Mouse (Mus musculus) forebrain, embryonic 11.5 days (tissue): Measurements from ENCODE around the gene Ankrd44. TPM values are rescaled to one million over a fixed set of nuclear protein-coding genes. Genes with fewer than 3 reads are reported as not detected.

ENCODE experiments used
- ATAC-seq: fragments of 200-750 bp; cut with Nextera tagmentation; replicated peaks from 2 replicates; pipeline ENCODE4 v1.8.0; 2017; ENCODE audit warnings: moderate TSS enrichment; ENCODE audit not compliant: low FRiP score
- DNase-seq: peaks from one replicate; pipeline ENCODE4 v3.0.0-alpha.2; 2017; ENCODE audit warnings: low spot score
- H3K27ac ChIP-seq: fragments of 300-500 bp; sonication (generic); 2 replicates; pipeline ENCODE4 v1.5.1; 2014; ENCODE audit warnings: low read depth, low read length
- H3K27me3 ChIP-seq: fragments of 300-500 bp; sonication (generic); 2 replicates; pipeline ENCODE4 v1.6.1; 2014; ENCODE audit warnings: mild to moderate bottlenecking, low read length, mixed read lengths; ENCODE audit not compliant: control insufficient read depth, insufficient read depth
- H3K36me3 ChIP-seq: fragments of 300-500 bp; sonication (generic); 2 replicates; pipeline ENCODE4 v1.6.1; 2014; ENCODE audit warnings: mild to moderate bottlenecking, low read length, moderate library complexity, mixed read lengths; ENCODE audit not compliant: control insufficient read depth, insufficient read depth
- H3K4me1 ChIP-seq: fragments of 300-500 bp; sonication (generic); replicated peaks from 2 replicates; pipeline ENCODE4 v1.6.1; 2014; ENCODE audit warnings: low read length, mixed read lengths; ENCODE audit not compliant: control insufficient read depth, insufficient read depth
- H3K4me2 ChIP-seq: fragments of 300-500 bp; sonication (generic); 2 replicates; pipeline ENCODE4 v1.6.1; 2014; ENCODE audit warnings: low read depth, mild to moderate bottlenecking, low read length, moderate library complexity, mixed read lengths; ENCODE audit not compliant: severe bottlenecking
- H3K4me3 ChIP-seq: fragments of 300-500 bp; sonication (generic); 2 replicates; pipeline ENCODE4 v1.5.1; 2014; ENCODE audit warnings: low read depth, low read length
- H3K9ac ChIP-seq: fragments of 300-500 bp; sonication (generic); 2 replicates; pipeline ENCODE4 v1.6.1; 2014; ENCODE audit warnings: low read length
- H3K9me3 ChIP-seq: fragments of 300-500 bp; sonication (generic); 2 replicates; pipeline ENCODE4 v1.6.1; 2016; ENCODE audit warnings: low read length, mixed read lengths; ENCODE audit not compliant: control insufficient read depth
- WGBS: fragments of 180-500 bp; shearing (Covaris S2); extraction: QIAGEN DNeasy Blood & Tissue Kit; methylation state at CpG from one replicate; pipeline ENCODE4 v1.1.7; 2014; 5-methylcytosine and 5-hydroxymethylcytosine counted together
- polyA plus RNA-seq: library from polyadenylated mRNA; unstranded; fragments of >200 nt; fragmentation: Nextera tagmentation; extraction: Ambion mirVana; gene quantifications from 2 replicates; pipeline ENCODE4 v1.2.1, GENCODE M21; 2014

The Ankrd44 gene
- polyA plus RNA-seq, 1 experiment from 2014 or later = 19.3 TPM

GRCm38 (mm10) chr1:54830223-54830622, 96.0 kb downstream of the Ankrd44 start:
- Histone ChIP-seq H3K9ac (no peak overlapping the region), H3K4me3 (no peak overlapping the region), H3K27me3 (no peaks in the 10 kb centered on the region), H3K4me1 (no peaks in the 10 kb centered on the region), H3K36me3 (no peaks in the 10 kb centered on the region), H3K9me3 (no peaks in the 10 kb centered on the region), H3K4me2 (no peak overlapping the region), H3K27ac (no peak overlapping the region)
- 67% methylated on average over 6 of the region's 6 CpGs for WGBS
- ATAC-seq (no peak), DNase-seq (peak; percentile 47)

GRCm38 (mm10) chr1:54829681-54830213, 96.4 kb downstream of the Ankrd44 start:
- no peaks in the 10 kb centered on the region for H3K4me1 ChIP-seq
- ATAC-seq (no peak), DNase-seq (no peak)
- H3K9ac ChIP-seq = no peak overlapping the region
- no peak overlapping the region for H3K4me3 ChIP-seq
- no peaks in the 10 kb centered on the region for H3K36me3 ChIP-seq
- no peaks in the 10 kb centered on the region for H3K27me3 ChIP-seq
- H3K9me3 ChIP-seq = no peaks in the 10 kb centered on the region
- 89% methylated on average over 5 of the region's 5 CpGs for WGBS
- no peak overlapping the region for H3K27ac ChIP-seq
- H3K4me2 ChIP-seq = no peak overlapping the region

- H3K4me2 ChIP-seq = no peak overlapping the region
- H3K36me3 ChIP-seq = no peaks in the 10 kb centered on the region
- 87% methylated on average over 8 of the region's 8 CpGs for WGBS
- H3K4me3 ChIP-seq = no peak overlapping the region
- no peak overlapping the region for H3K9ac ChIP-seq
- H3K4me1 ChIP-seq = no peaks in the 10 kb centered on the region
- H3K9me3 ChIP-seq = no peaks in the 10 kb centered on the region
- H3K27me3 ChIP-seq = no peaks in the 10 kb centered on the region
- no peak overlapping the region for H3K27ac ChIP-seq
- ATAC-seq (no peak), DNase-seq (peak; percentile 19)
These were observed 98.4 kb downstream of the Ankrd44 start for GRCm38 (mm10) chr1:54827827-54828226.

- H3K4me2 ChIP-seq = no peak overlapping the region
- ATAC-seq (no peak), DNase-seq (peak; percentile 25)
- H3K27ac ChIP-seq = no peak overlapping the region
- 76% methylated on average over 3 of the region's 3 CpGs for WGBS
- no peaks in the 10 kb centered on the region for H3K27me3 ChIP-seq
- H3K4me3 ChIP-seq = no peak overlapping the region
- no peak overlapping the region for H3K9ac ChIP-seq
- no peaks in the 10 kb centered on the region for H3K9me3 ChIP-seq
- H3K36me3 ChIP-seq = no peaks in the 10 kb centered on the region
- H3K4me1 ChIP-seq = no peaks in the 10 kb centered on the region
These were observed 98.8 kb downstream of the Ankrd44 start for GRCm38 (mm10) chr1:54827351-54827750.

- ATAC-seq = no peak
- H3K27me3 ChIP-seq = no peaks in the 10 kb centered on the region
- H3K4me3 ChIP-seq = no peak overlapping the region
- no peak overlapping the region for H3K27ac ChIP-seq
- no peaks in the 10 kb centered on the region for H3K9me3 ChIP-seq
- H3K4me1 ChIP-seq = no peaks in the 10 kb centered on the region
- H3K9ac ChIP-seq = no peak overlapping the region
- WGBS = 69% methylated on average over 4 of the region's 4 CpGs
- no peak for DNase-seq
- no peak overlapping the region for H3K4me2 ChIP-seq
- H3K36me3 ChIP-seq = no peaks in the 10 kb centered on the region
These were observed 99.7 kb downstream of the Ankrd44 start for GRCm38 (mm10) chr1:54826426-54826986.

- Histone ChIP-seq H3K4me1 (no peaks in the 10 kb centered on the region), H3K4me2 (no peak overlapping the region), H3K9ac (no peak overlapping the region), H3K27ac (no peak overlapping the region), H3K27me3 (no peaks in the 10 kb centered on the region), H3K9me3 (no peaks in the 10 kb centered on the region), H3K4me3 (no peak overlapping the region), H3K36me3 (no peaks in the 10 kb centered on the region)
- ATAC-seq (no peak), DNase-seq (no peak)
- 84% methylated on average over 6 of the region's 6 CpGs for WGBS
These were observed 100.3 kb downstream of the Ankrd44 start for GRCm38 (mm10) chr1:54825718-54826425.

GRCm38 (mm10) chr1:54824106-54824808, 101.9 kb downstream of the Ankrd44 start:
- Histone ChIP-seq H3K9ac (no peak overlapping the region), H3K27ac (no peak overlapping the region), H3K4me2 (no peak overlapping the region), H3K4me3 (no peak overlapping the region), H3K27me3 (no peaks in the 10 kb centered on the region), H3K4me1 (no peaks in the 10 kb centered on the region), H3K36me3 (no peaks in the 10 kb centered on the region), H3K9me3 (no peaks in the 10 kb centered on the region)
- ATAC-seq (no peak), DNase-seq (no peak)
- 86% methylated on average over 14 of the region's 14 CpGs for WGBS

- ATAC-seq (no peak), DNase-seq (no peak)
- H3K4me2 ChIP-seq = no peak overlapping the region
- no peaks in the 10 kb centered on the region for H3K36me3 ChIP-seq
- WGBS = 97% methylated on average over 1 of the region's 1 CpGs
- H3K4me1 ChIP-seq = no peaks in the 10 kb centered on the region
- H3K27me3 ChIP-seq = no peaks in the 10 kb centered on the region
- no peak overlapping the region for H3K9ac ChIP-seq
- no peaks in the 10 kb centered on the region for H3K9me3 ChIP-seq
- no peak overlapping the region for H3K27ac ChIP-seq
- H3K4me3 ChIP-seq = no peak overlapping the region
These were observed 104.4 kb downstream of the Ankrd44 start for GRCm38 (mm10) chr1:54821797-54822196.
